Mouse (Mus musculus) heart, postnatal 0 days (tissue): ENCODE data around the gene F11. TPM values are rescaled to one million over a fixed set of nuclear protein-coding genes. Genes with fewer than 3 reads are reported as not detected.

Source experiments
- ATAC-seq: fragments of 200-750 bp; cut with Nextera tagmentation; 2 replicates; pipeline ENCODE4 v1.8.0; 2017; ENCODE audit warnings: low read depth, moderate number of reproducible peaks, moderate library complexity; ENCODE audit not compliant: insufficient read depth
- DNase-seq: peaks from one replicate; pipeline ENCODE4 v3.0.0-alpha.2; 2016; ENCODE audit warnings: low spot score
- H3K27ac ChIP-seq: fragments of 300-500 bp; sonication (generic); 2 replicates; pipeline ENCODE4 v1.5.1; 2014; ENCODE audit warnings: low read depth, mild to moderate bottlenecking
- H3K27me3 ChIP-seq: fragments of 300-500 bp; sonication (generic); 2 replicates; pipeline ENCODE4 v1.6.1; 2014; ENCODE audit warnings: low read length, mixed read lengths; ENCODE audit not compliant: control insufficient read depth, insufficient read depth
- H3K36me3 ChIP-seq: fragments of 300-500 bp; sonication (generic); replicated peaks from 2 replicates; pipeline ENCODE4 v1.6.1; 2014; ENCODE audit warnings: low read length, mixed read lengths; ENCODE audit not compliant: control insufficient read depth, insufficient read depth
- H3K4me1 ChIP-seq: fragments of 300-500 bp; sonication (generic); 2 replicates; pipeline ENCODE4 v1.6.1; 2014; ENCODE audit warnings: antibody characterized with exemption; ENCODE audit not compliant: control insufficient read depth, insufficient read depth
- H3K4me2 ChIP-seq: fragments of 300-500 bp; sonication (generic); 2 replicates; pipeline ENCODE4 v1.6.1; 2014; ENCODE audit warnings: low read depth, mild to moderate bottlenecking, low read length, moderate library complexity
- H3K4me3 ChIP-seq: fragments of 300-500 bp; sonication (generic); 2 replicates; pipeline ENCODE4 v1.5.1; 2014; ENCODE audit warnings: low read depth, low read length
- H3K9ac ChIP-seq: fragments of 300-500 bp; sonication (generic); replicated peaks from 2 replicates; pipeline ENCODE4 v1.6.1; 2014; ENCODE audit warnings: low read depth, low read length, mixed read lengths
- H3K9me3 ChIP-seq: fragments of 300-500 bp; sonication (generic); replicated peaks from 2 replicates; pipeline ENCODE4 v1.6.1; 2016; ENCODE audit warnings: low read length; ENCODE audit not compliant: control insufficient read depth
- CTCF ChIP-seq: IDR thresholded peaks from 2 replicates; pipeline ENCODE4 v1.5.1; 2016; ENCODE audit warnings: antibody characterized with exemption, control low read depth, low read depth
- EP300 ChIP-seq: IDR thresholded peaks from 2 replicates; pipeline ENCODE4 v1.6.1; 2016; ENCODE audit warnings: antibody characterized with exemption, low read depth
- WGBS: fragments of 180-500 bp; shearing (Covaris S2); extraction: QIAGEN DNeasy Blood & Tissue Kit; methylation state at CpG from one replicate; pipeline ENCODE4 v1.1.7; 2014; 5-methylcytosine and 5-hydroxymethylcytosine counted together
- polyA plus RNA-seq: library from polyadenylated mRNA; unstranded; fragments of >200 nt; fragmentation: Nextera tagmentation; extraction: Ambion mirVana; gene quantifications from 2 replicates; pipeline ENCODE4 v1.2.1, GENCODE M21; 2015
- total RNA-seq: library from RNA; depleted of rRNA; stranded (reverse); fragments of >200 nt; gene quantifications from 2 replicates; pipeline ENCODE4 v1.2.3, GENCODE M21; 2014; ENCODE audit warnings: low replicate concordance; rRNA removed

Gene F11
- total and polyA plus RNA-seq, 2 experiments from 2014 or later = not detected

DNA sequence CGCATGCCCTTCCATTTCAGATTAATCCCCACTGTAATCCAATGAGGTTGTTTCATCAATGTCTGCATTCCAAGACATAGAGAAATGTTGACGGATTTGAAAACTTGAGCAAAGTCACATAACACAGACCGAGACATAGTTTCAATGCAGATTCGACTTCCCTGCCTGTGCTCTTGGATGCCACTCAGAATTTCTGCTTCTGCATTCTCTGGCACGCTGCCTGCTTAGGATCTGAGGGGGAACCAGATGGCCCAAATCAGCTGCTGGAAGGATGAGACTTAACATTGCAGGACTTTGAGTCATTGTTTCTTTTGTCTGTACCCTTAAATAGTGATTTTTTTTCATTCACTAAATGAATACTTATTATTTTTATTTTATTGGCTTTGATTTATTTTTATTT lies 60.2 kb downstream of the F11 start:
- Histone ChIP-seq H3K9me3 (no peaks in the 10 kb centered on the region), H3K4me1 (no peaks in the 10 kb centered on the region), H3K27ac (no peak overlapping the region), H3K4me3 (no peak overlapping the region), H3K4me2 (no peak overlapping the region), H3K9ac (no peak overlapping the region), H3K27me3 (no peaks in the 10 kb centered on the region), H3K36me3 (no peaks in the 10 kb centered on the region)
- WGBS = 46% methylated on average over 5 of the region's 5 CpGs
- DNase-seq (peak; percentile 34), ATAC-seq (no peak)
- TF ChIP-seq EP300 = no peak
- no peak for TF ChIP-seq CTCF

DNA sequence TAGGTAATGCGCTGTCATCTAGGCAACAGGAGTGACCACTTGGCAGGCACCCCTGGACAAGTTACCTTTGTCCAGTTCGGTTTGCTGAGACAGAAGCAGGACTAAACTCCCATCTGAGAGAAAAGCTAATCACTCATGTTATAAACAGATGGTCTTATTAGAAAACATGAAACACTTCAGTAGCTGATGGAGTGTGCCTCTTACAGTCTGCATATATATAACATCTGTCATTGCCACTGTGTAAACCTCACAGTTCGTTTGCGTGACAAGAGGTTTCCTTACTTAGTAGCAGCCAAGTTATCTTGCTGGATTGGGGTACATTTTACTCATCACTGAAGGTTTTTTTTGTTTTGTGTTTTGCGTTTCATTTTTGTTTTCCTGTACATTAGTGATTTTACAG lies 64.5 kb downstream of the F11 start:
- no peak for TF ChIP-seq EP300
- no peaks in the 10 kb centered on the region for H3K4me1 ChIP-seq
- WGBS = 78% methylated on average over 5 of the region's 5 CpGs
- H3K4me2 ChIP-seq = no peak overlapping the region
- DNase-seq (no peak), ATAC-seq (no peak)
- H3K27me3 ChIP-seq = no peaks in the 10 kb centered on the region
- H3K36me3 ChIP-seq = no peaks in the 10 kb centered on the region
- no peaks in the 10 kb centered on the region for H3K9me3 ChIP-seq
- H3K4me3 ChIP-seq = no peak overlapping the region
- no peak overlapping the region for H3K27ac ChIP-seq
- H3K9ac ChIP-seq = no peak overlapping the region

DNA sequence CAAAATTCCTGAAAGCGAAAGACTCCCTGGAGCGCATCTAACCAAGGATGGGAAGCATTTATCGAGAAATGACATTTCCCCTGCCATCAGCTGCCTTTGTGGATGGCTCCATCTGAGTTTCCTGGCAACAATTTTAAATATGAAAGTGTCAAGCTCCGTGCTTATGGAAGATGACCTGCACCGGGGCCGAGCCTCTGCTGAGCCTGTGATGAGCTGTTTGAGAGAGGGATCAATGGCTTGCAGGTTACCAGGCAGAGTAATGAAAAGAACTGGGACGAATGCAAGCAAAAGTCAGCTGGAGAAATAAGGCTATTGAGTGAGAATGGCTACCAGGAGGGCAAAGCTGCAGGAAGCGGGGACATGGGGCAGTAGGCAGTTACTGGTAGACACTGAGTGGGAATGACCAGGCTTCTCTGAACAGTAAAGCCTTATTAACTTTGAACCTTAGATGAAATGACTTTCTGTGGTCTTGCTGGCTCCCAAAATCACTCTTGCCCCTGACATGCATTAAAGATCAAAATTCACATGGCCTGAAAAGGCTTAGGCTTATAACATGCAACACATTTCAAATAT lies 65.8 kb downstream of the F11 start:
- no peak overlapping the region for H3K9ac ChIP-seq
- H3K36me3 ChIP-seq = no peaks in the 10 kb centered on the region
- DNase-seq (no peak), ATAC-seq (no peak)
- TF ChIP-seq CTCF (no peak), EP300 (no peak)
- no peaks in the 10 kb centered on the region for H3K27me3 ChIP-seq
- WGBS = 75% methylated on average over 8 of the region's 8 CpGs
- H3K4me1 ChIP-seq = no peaks in the 10 kb centered on the region
- no peaks in the 10 kb centered on the region for H3K9me3 ChIP-seq
- H3K4me3 ChIP-seq = no peak overlapping the region
- no peak overlapping the region for H3K4me2 ChIP-seq
- H3K27ac ChIP-seq = no peak overlapping the region

Other genes starting within 250 kb of the F11 start
- not detected in 2 replicates for gene Mtnr1a, start 192.9 kb downstream of the F11 start, total RNA-seq
- not detected in 2 replicates for gene Mtnr1a, start 192.9 kb downstream of the F11 start, polyA plus RNA-seq
- not detected in 2 replicates for gene Klkb1, start 32.8 kb upstream of the F11 start, total RNA-seq
- gene Klkb1, start 32.8 kb upstream of the F11 start, polyA plus RNA-seq = not detected in 2 replicates
- not detected in 2 replicates for gene Gm45753, start 46.4 kb upstream of the F11 start, total RNA-seq
- gene Gm45753, start 46.4 kb upstream of the F11 start, polyA plus RNA-seq = not detected in 2 replicates
- 0.15 and 1.3 TPM in 2 replicates for gene Cyp4v3, start 71.2 kb upstream of the F11 start, total RNA-seq
- 0.65 and 0.83 TPM in 2 replicates for gene Cyp4v3, start 71.2 kb upstream of the F11 start, polyA plus RNA-seq
- gene Fam149a, start 120.3 kb upstream of the F11 start, total RNA-seq = 4.9 and 7.3 TPM in 2 replicates
- 2.4 and 2.6 TPM in 2 replicates for gene Fam149a, start 120.3 kb upstream of the F11 start, polyA plus RNA-seq
- gene Tlr3, start 149.0 kb upstream of the F11 start, total RNA-seq = 2.9 and 6.6 TPM in 2 replicates
- gene Tlr3, start 149.0 kb upstream of the F11 start, polyA plus RNA-seq = 2.3 and 2.9 TPM in 2 replicates
- gene Sorbs2, start 245.8 kb upstream of the F11 start, total RNA-seq = 385 and 419 TPM in 2 replicates
- 205 and 228 TPM in 2 replicates for gene Sorbs2, start 245.8 kb upstream of the F11 start, polyA plus RNA-seq